Mouse (Mus musculus) urinary bladder, postnatal 14 days (tissue): ENCODE data around the gene Snx1.

Experiments used
- DNase-seq: peaks from one replicate; pipeline ENCODE4 v3.0.0; 2021; ENCODE audit warnings: low spot score

Snx1 gene

GRCm38 (mm10) chr9:66126456-66127192 is at the start of gene Snx1, which contains the start of gene Ciao2a:
Gene Snx1 (minus strand): TSS chr9:66126587.
Gene Ciao2a (plus strand): TSS chr9:66126611.
- peak; percentile 94 for DNase-seq

GRCm38 (mm10) chr9:66174985-66175384 is 48.6 kb upstream of the Snx1 start:
- no peak for DNase-seq

GRCm38 (mm10) chr9:66173316-66173855 is 47.0 kb upstream of the Snx1 start:
- DNase-seq, result no peak

GRCm38 (mm10) chr9:66171275-66171921 is 45.0 kb upstream of the Snx1 start:
- DNase-seq, result no peak

- no peak for DNase-seq
These were observed 44.1 kb upstream of the Snx1 start for GRCm38 (mm10) chr9:66170506-66170905.

- DNase-seq, result no peak
These were observed 41.8 kb upstream of the Snx1 start for GRCm38 (mm10) chr9:66168233-66168632.

- DNase-seq, result no peak
These were observed 40.8 kb upstream of the Snx1 start for GRCm38 (mm10) chr9:66167222-66167621.

- no peak for DNase-seq
These were observed 36.6 kb upstream of the Snx1 start for GRCm38 (mm10) chr9:66162995-66163394.

GRCm38 (mm10) chr9:66160155-66160554 is 33.8 kb upstream of the Snx1 start:
- no peak for DNase-seq

GRCm38 (mm10) chr9:66158885-66159430 is 32.6 kb upstream of the Snx1 start:
- DNase-seq, result no peak

GRCm38 (mm10) chr9:66157958-66158830 is 31.8 kb upstream of the Snx1 start, which contains the start of gene Dapk2:
Gene Dapk2 (plus strand): TSS chr9:66158223.
- DNase-seq, result peak; percentile 88

GRCm38 (mm10) chr9:66155534-66155933 is 29.1 kb upstream of the Snx1 start:
- DNase-seq, result no peak

GRCm38 (mm10) chr9:66154013-66154412 is 27.6 kb upstream of the Snx1 start:
- no peak for DNase-seq

- no peak for DNase-seq
These were observed 27.2 kb upstream of the Snx1 start for GRCm38 (mm10) chr9:66153594-66153993.

GRCm38 (mm10) chr9:66152011-66152410 is 25.6 kb upstream of the Snx1 start:
- no peak for DNase-seq

GRCm38 (mm10) chr9:66146141-66146540 is 19.8 kb upstream of the Snx1 start:
- no peak for DNase-seq

- DNase-seq, result peak; percentile 67
These were observed 17.9 kb upstream of the Snx1 start for GRCm38 (mm10) chr9:66144248-66144647.

GRCm38 (mm10) chr9:66142265-66142664 is 15.9 kb upstream of the Snx1 start:
- no peak for DNase-seq

- no peak for DNase-seq
These were observed 11.8 kb upstream of the Snx1 start for GRCm38 (mm10) chr9:66138193-66138592.

GRCm38 (mm10) chr9:66135967-66136366 is 9.6 kb upstream of the Snx1 start:
- DNase-seq, result no peak

- no peak for DNase-seq
These were observed 5.1 kb upstream of the Snx1 start for GRCm38 (mm10) chr9:66131466-66131865.

GRCm38 (mm10) chr9:66127884-66128283 is 1.5 kb upstream of the Snx1 start:
- DNase-seq, result no peak
